Mouse (Mus musculus) stomach, postnatal 0 days (tissue): ENCODE measurements at regions not wholly inside any gene's neighbourhood (a gene's known extent, or its start where the extent isn't known, plus 50 kb on each side); places are given as distances from the start of the nearest gene placed in this dataset.

Experiments
- CTCF ChIP-seq: IDR thresholded peaks from 2 replicates; pipeline ENCODE4 v1.5.1; 2016; ENCODE audit warnings: antibody characterized with exemption, low read depth, mild to moderate bottlenecking, moderate library complexity
- EP300 ChIP-seq: optimal IDR thresholded peaks from 2 replicates; pipeline ENCODE3; 2016; ENCODE audit warnings: antibody characterized with exemption

- TF ChIP-seq CTCF: no peak
- TF ChIP-seq EP300: no peak
Observed at GRCm38 (mm10) chr2:166378325-166378724, 222.9 kb upstream of the Sulf2 start.
